Mouse (Mus musculus): ENCODE data around the gene Ube2u. TPM values are rescaled to one million over a fixed set of nuclear protein-coding genes. Genes with fewer than 3 reads are reported as not detected.

Ube2u gene
- 0.08 TPM in 2 replicates for polyA plus RNA-seq (2015; fragmentation: Nextera tagmentation; extraction: Ambion mirVana)

GRCm38 (mm10) chr4:100478592-100479321, at the start of gene Ube2u:
Ube2u (plus strand) TSS chr4:100478849.
- no peak within 1 kb of the TSS for H3K9ac ChIP-seq (ENCODE audit: low read length)
- peak; percentile 89 for ATAC-seq (ENCODE audit: low FRiP score, low TSS enrichment)
- H3K4me2 ChIP-seq (replicated peaks; ENCODE audit: low read depth), result peak within 1 kb of the TSS; percentile 37
- H3K27ac ChIP-seq (replicated peaks), result no peak within 1 kb of the TSS
- no peak for TF ChIP-seq CTCF (IDR thresholded peaks at IDR 0.05; ENCODE audit: low read depth)
- no peak for TF ChIP-seq EP300 (optimal IDR thresholded peaks at IDR 0.05)
- peak; percentile 78 for DNase-seq (ENCODE audit: low spot score)
- no peaks in the 10 kb centered on the region for H3K4me1 ChIP-seq (replicated peaks; ENCODE audit: control insufficient read depth, insufficient read depth)
- WGBS, result 24% methylated on average over 15 of the region's 15 CpGs
- H3K36me3 ChIP-seq (ENCODE audit: control insufficient read depth, insufficient read depth, low read length), result no peaks in the 10 kb centered on the region
- H3K27me3 ChIP-seq (ENCODE audit: control insufficient read depth, insufficient read depth, low read length), result no peaks in the 10 kb centered on the region
- no peaks in the 10 kb centered on the region for H3K9me3 ChIP-seq (ENCODE audit: control insufficient read depth, low read length)
- no peak within 1 kb of the TSS; the same call in 1 of the 2 replicates for H3K4me3 ChIP-seq (ENCODE audit: low read depth, low read length)

- TF ChIP-seq CTCF (IDR thresholded peaks at IDR 0.05; ENCODE audit: low read depth), result no peak
- no peak for TF ChIP-seq EP300 (optimal IDR thresholded peaks at IDR 0.05)
- no peak overlapping the region for H3K4me3 ChIP-seq (ENCODE audit: low read depth, low read length)
- no peaks in the 10 kb centered on the region for H3K4me1 ChIP-seq (replicated peaks; ENCODE audit: control insufficient read depth, insufficient read depth)
- H3K9me3 ChIP-seq (ENCODE audit: control insufficient read depth, low read length), result no peaks in the 10 kb centered on the region
- no peak overlapping the region for H3K27ac ChIP-seq (replicated peaks)
- DNase-seq (ENCODE audit: low spot score), result no peak
- ATAC-seq (ENCODE audit: low FRiP score, low TSS enrichment), result no peak
- no peaks in the 10 kb centered on the region for H3K27me3 ChIP-seq (ENCODE audit: control insufficient read depth, insufficient read depth, low read length)
- WGBS, result 78% methylated on average over 2 of the region's 2 CpGs
- H3K4me2 ChIP-seq (replicated peaks; ENCODE audit: low read depth), result no peak overlapping the region
- no peak overlapping the region for H3K9ac ChIP-seq (ENCODE audit: low read length)
- no peaks in the 10 kb centered on the region for H3K36me3 ChIP-seq (ENCODE audit: control insufficient read depth, insufficient read depth, low read length)
Measured at GRCm38 (mm10) chr4:100429371-100429900, 49.2 kb upstream of the Ube2u start.

- Histone ChIP-seq H3K4me2 (replicated peaks; ENCODE audit: low read depth) (no peak overlapping the region), H3K9ac (ENCODE audit: low read length) (no peak overlapping the region), H3K27me3 (ENCODE audit: control insufficient read depth, insufficient read depth, low read length) (no peaks in the 10 kb centered on the region), H3K36me3 (ENCODE audit: control insufficient read depth, insufficient read depth, low read length) (no peaks in the 10 kb centered on the region), H3K27ac (replicated peaks) (no peak overlapping the region), H3K4me1 (replicated peaks; ENCODE audit: control insufficient read depth, insufficient read depth) (no peaks in the 10 kb centered on the region; the same call in 1 of the 2 replicates), H3K4me3 (ENCODE audit: low read depth, low read length) (no peak overlapping the region), H3K9me3 (ENCODE audit: control insufficient read depth, low read length) (no peaks in the 10 kb centered on the region)
- 25% methylated on average over 8 of the region's 8 CpGs for WGBS
- TF ChIP-seq EP300 (optimal IDR thresholded peaks at IDR 0.05) (no peak), CTCF (IDR thresholded peaks at IDR 0.05; ENCODE audit: low read depth) (no peak)
- ATAC-seq (ENCODE audit: low FRiP score, low TSS enrichment) (no peak), DNase-seq (ENCODE audit: low spot score) (no peak)
Measured at GRCm38 (mm10) chr4:100435281-100436168, 43.1 kb upstream of the Ube2u start.

GRCm38 (mm10) chr4:100436169-100436547, 42.5 kb upstream of the Ube2u start:
- H3K4me1 ChIP-seq (replicated peaks; ENCODE audit: control insufficient read depth, insufficient read depth), result no peaks in the 10 kb centered on the region; the same call in 1 of the 2 replicates
- no peaks in the 10 kb centered on the region for H3K36me3 ChIP-seq (ENCODE audit: control insufficient read depth, insufficient read depth, low read length)
- no peak overlapping the region for H3K4me2 ChIP-seq (replicated peaks; ENCODE audit: low read depth)
- no peaks in the 10 kb centered on the region for H3K9me3 ChIP-seq (ENCODE audit: control insufficient read depth, low read length)
- no peak for ATAC-seq (ENCODE audit: low FRiP score, low TSS enrichment)
- H3K9ac ChIP-seq (ENCODE audit: low read length), result no peak overlapping the region
- no peak overlapping the region for H3K4me3 ChIP-seq (ENCODE audit: low read depth, low read length)
- H3K27me3 ChIP-seq (ENCODE audit: control insufficient read depth, insufficient read depth, low read length), result no peaks in the 10 kb centered on the region
- DNase-seq (ENCODE audit: low spot score), result no peak
- whole genome bisulfite sequencing, result 52% methylated on average over 4 of the region's 4 CpGs
- TF ChIP-seq EP300 (optimal IDR thresholded peaks at IDR 0.05), result no peak
- no peak for TF ChIP-seq CTCF (IDR thresholded peaks at IDR 0.05; ENCODE audit: low read depth)
- H3K27ac ChIP-seq (replicated peaks), result 0 out of 2 replicates have a peak overlapping the region, but pooled peaks have one; percentile 13

- DNase-seq (ENCODE audit: low spot score) (no peak), ATAC-seq (ENCODE audit: low FRiP score, low TSS enrichment) (no peak)
- Histone ChIP-seq H3K4me2 (replicated peaks; ENCODE audit: low read depth) (no peak overlapping the region), H3K36me3 (ENCODE audit: control insufficient read depth, insufficient read depth, low read length) (no peaks in the 10 kb centered on the region), H3K4me3 (ENCODE audit: low read depth, low read length) (no peak overlapping the region), H3K9me3 (ENCODE audit: control insufficient read depth, low read length) (no peaks in the 10 kb centered on the region), H3K27me3 (ENCODE audit: control insufficient read depth, insufficient read depth, low read length) (no peaks in the 10 kb centered on the region), H3K27ac (replicated peaks) (no peak overlapping the region), H3K9ac (ENCODE audit: low read length) (no peak overlapping the region), H3K4me1 (replicated peaks; ENCODE audit: control insufficient read depth, insufficient read depth) (no peaks in the 10 kb centered on the region)
- 51% methylated on average over 3 of the region's 3 CpGs for WGBS
- no peak for TF ChIP-seq EP300 (optimal IDR thresholded peaks at IDR 0.05)
- no peak for TF ChIP-seq CTCF (IDR thresholded peaks at IDR 0.05; ENCODE audit: low read depth)
Measured at GRCm38 (mm10) chr4:100446897-100447296, 31.8 kb upstream of the Ube2u start.
